Mouse (Mus musculus) liver, embryonic 14.5 days (tissue): ENCODE data around the gene Pacsin2.

Experiments used
- CTCF ChIP-seq: IDR thresholded peaks from 2 replicates; pipeline ENCODE4 v1.5.1; 2016; ENCODE audit warnings: antibody characterized with exemption, low read depth, control low read depth
- EP300 ChIP-seq: IDR thresholded peaks from 2 replicates; pipeline ENCODE4 v1.6.1; 2016; ENCODE audit warnings: antibody characterized with exemption, low read depth

DNA sequence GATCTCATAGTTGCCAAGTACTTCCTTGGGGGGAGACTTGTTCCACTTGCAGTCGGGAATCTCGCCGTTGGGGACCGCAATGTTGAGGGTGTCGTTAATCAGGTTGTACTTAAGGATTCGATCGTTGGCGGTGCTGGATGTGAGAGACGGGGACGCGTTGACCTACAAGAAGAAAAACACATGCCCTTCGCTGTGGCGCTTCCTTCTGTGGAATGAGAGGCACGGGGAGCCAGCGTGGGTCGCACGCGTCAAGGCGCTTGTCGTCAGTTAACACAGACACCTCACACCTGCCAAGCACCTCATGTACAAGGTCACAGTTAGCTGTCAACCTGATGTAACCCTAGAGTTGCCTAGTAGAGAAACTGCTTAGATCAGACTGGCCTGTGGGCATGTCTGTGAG lies 25.1 kb upstream of the Pacsin2 start:
- TF ChIP-seq CTCF (no peak), EP300 (no peak)
